Mouse (Mus musculus): ENCODE data around the gene Szrd1. TPM values are rescaled to one million over a fixed set of nuclear protein-coding genes. Genes with fewer than 3 reads are reported as not detected.

The Szrd1 gene
- polyA plus RNA-seq (2011; ENCODE audit: insufficient read length, low read depth, missing spikeins) = 117 and 126 TPM in 2 replicates

GRCm38 (mm10) chr4:141139116-141139970 lies at the start of gene Szrd1:
Szrd1 (minus strand) TSS chr4:141139775.
- H3K4me3 ChIP-seq (ENCODE audit: insufficient read depth, low read length) = peak within 1 kb of the TSS; percentile 91
- H3K27ac ChIP-seq (ENCODE audit: insufficient read depth, low read length) = peak within 1 kb of the TSS; percentile 91
- H3K4me1 ChIP-seq (ENCODE audit: control insufficient read depth, insufficient read depth, low read length) = peaks cover 12% of the 10 kb centered on the region
- TF ChIP-seq POLR2A (IDR thresholded peaks at IDR 0.05; ENCODE audit: low read depth, low read length) (peak; percentile 90), CTCF (IDR thresholded peaks at IDR 0.05; ENCODE audit: borderline replicate concordance, insufficient read depth, low read length) (no peak)

GRCm38 (mm10) chr4:141186923-141187836 lies 47.6 kb upstream of the Szrd1 start:
- TF ChIP-seq CTCF (IDR thresholded peaks at IDR 0.05; ENCODE audit: borderline replicate concordance, insufficient read depth, low read length) (no peak), POLR2A (IDR thresholded peaks at IDR 0.05; ENCODE audit: low read depth, low read length) (no peak)
- Histone ChIP-seq H3K27ac (ENCODE audit: insufficient read depth, low read length) (peak overlapping the region; percentile 47), H3K4me1 (ENCODE audit: control insufficient read depth, insufficient read depth, low read length) (peaks cover 13% of the 10 kb centered on the region; the same call in 1 of the 2 replicates), H3K4me3 (ENCODE audit: insufficient read depth, low read length) (no peak overlapping the region)

- no peak overlapping the region for H3K4me3 ChIP-seq (ENCODE audit: insufficient read depth, low read length)
- no peak overlapping the region for H3K27ac ChIP-seq (ENCODE audit: insufficient read depth, low read length)
- H3K4me1 ChIP-seq (ENCODE audit: control insufficient read depth, insufficient read depth, low read length) = peaks cover 13% of the 10 kb centered on the region; the same call in 1 of the 2 replicates
- no peak for TF ChIP-seq POLR2A (IDR thresholded peaks at IDR 0.05; ENCODE audit: low read depth, low read length)
- no peak for TF ChIP-seq CTCF (IDR thresholded peaks at IDR 0.05; ENCODE audit: borderline replicate concordance, insufficient read depth, low read length)
These were observed 44.9 kb upstream of the Szrd1 start for GRCm38 (mm10) chr4:141184426-141184825.

- TF ChIP-seq CTCF (IDR thresholded peaks at IDR 0.05; ENCODE audit: borderline replicate concordance, insufficient read depth, low read length) = no peak
- Histone ChIP-seq H3K4me1 (ENCODE audit: control insufficient read depth, insufficient read depth, low read length) (peaks cover 13% of the 10 kb centered on the region; the same call in 1 of the 2 replicates), H3K27ac (ENCODE audit: insufficient read depth, low read length) (no peak overlapping the region), H3K4me3 (ENCODE audit: insufficient read depth, low read length) (no peak overlapping the region)
These were observed 44.4 kb upstream of the Szrd1 start for GRCm38 (mm10) chr4:141183932-141184331.

- no peak overlapping the region for H3K27ac ChIP-seq (ENCODE audit: insufficient read depth, low read length)
- H3K4me3 ChIP-seq (ENCODE audit: insufficient read depth, low read length) = no peak overlapping the region
- TF ChIP-seq POLR2A (IDR thresholded peaks at IDR 0.05; ENCODE audit: low read depth, low read length) (no peak), CTCF (IDR thresholded peaks at IDR 0.05; ENCODE audit: borderline replicate concordance, insufficient read depth, low read length) (no peak)
- H3K4me1 ChIP-seq (ENCODE audit: control insufficient read depth, insufficient read depth, low read length) = peaks cover 8% of the 10 kb centered on the region; the same call in 1 of the 2 replicates
These were observed 42.4 kb upstream of the Szrd1 start for GRCm38 (mm10) chr4:141181981-141182380.

- TF ChIP-seq POLR2A (IDR thresholded peaks at IDR 0.05; ENCODE audit: low read depth, low read length) (no peak), CTCF (IDR thresholded peaks at IDR 0.05; ENCODE audit: borderline replicate concordance, insufficient read depth, low read length) (no peak)
- Histone ChIP-seq H3K4me1 (ENCODE audit: control insufficient read depth, insufficient read depth, low read length) (no peaks in the 10 kb centered on the region), H3K27ac (ENCODE audit: insufficient read depth, low read length) (no peak overlapping the region), H3K4me3 (ENCODE audit: insufficient read depth, low read length) (no peak overlapping the region)
These were observed 41.3 kb upstream of the Szrd1 start for GRCm38 (mm10) chr4:141180831-141181230.

- TF ChIP-seq CTCF (IDR thresholded peaks at IDR 0.05; ENCODE audit: borderline replicate concordance, insufficient read depth, low read length) = no peak
- TF ChIP-seq POLR2A (IDR thresholded peaks at IDR 0.05; ENCODE audit: low read depth, low read length) = no peak
- H3K27ac ChIP-seq (ENCODE audit: insufficient read depth, low read length) = no peak overlapping the region
- no peaks in the 10 kb centered on the region for H3K4me1 ChIP-seq (ENCODE audit: control insufficient read depth, insufficient read depth, low read length)
- no peak overlapping the region for H3K4me3 ChIP-seq (ENCODE audit: insufficient read depth, low read length)
These were observed 38.9 kb upstream of the Szrd1 start for GRCm38 (mm10) chr4:141178500-141178899.

GRCm38 (mm10) chr4:141176328-141176838 lies 36.8 kb upstream of the Szrd1 start:
- H3K27ac ChIP-seq (ENCODE audit: insufficient read depth, low read length) = no peak overlapping the region
- H3K4me1 ChIP-seq (ENCODE audit: control insufficient read depth, insufficient read depth, low read length) = no peaks in the 10 kb centered on the region
- no peak for TF ChIP-seq POLR2A (IDR thresholded peaks at IDR 0.05; ENCODE audit: low read depth, low read length)
- no peak for TF ChIP-seq CTCF (IDR thresholded peaks at IDR 0.05; ENCODE audit: borderline replicate concordance, insufficient read depth, low read length)

GRCm38 (mm10) chr4:141175783-141176182 lies 36.2 kb upstream of the Szrd1 start:
- H3K27ac ChIP-seq (ENCODE audit: insufficient read depth, low read length) = no peak overlapping the region
- no peaks in the 10 kb centered on the region for H3K4me1 ChIP-seq (ENCODE audit: control insufficient read depth, insufficient read depth, low read length)
- no peak for TF ChIP-seq POLR2A (IDR thresholded peaks at IDR 0.05; ENCODE audit: low read depth, low read length)
- TF ChIP-seq CTCF (IDR thresholded peaks at IDR 0.05; ENCODE audit: borderline replicate concordance, insufficient read depth, low read length) = no peak
- H3K4me3 ChIP-seq (ENCODE audit: insufficient read depth, low read length) = no peak overlapping the region

More at GRCm38 (mm10) chr4:141176328-141176838, 36.8 kb upstream of the Szrd1 start:
- H3K4me3 ChIP-seq (ENCODE audit: insufficient read depth, low read length) = no peak overlapping the region

Measured in embryonic fibroblast, embryonic 13.5 days (primary cell).